Mouse (Mus musculus): ENCODE data around the gene Ripor3.

Ripor3 gene

GRCm38 (mm10) chr2:167954928-167955327 lies 55.5 kb downstream of the Ripor3 start:
- WGBS: 79% methylated on average over 7 of the region's 7 CpGs

- WGBS: 91% methylated on average over 10 of the region's 10 CpGs
Observed at GRCm38 (mm10) chr2:167953819-167954218, 56.6 kb downstream of the Ripor3 start.

GRCm38 (mm10) chr2:167951301-167952211 lies 58.9 kb downstream of the Ripor3 start:
- 66% methylated on average over 13 of the region's 13 CpGs for WGBS

- 67% methylated on average over 6 of the region's 6 CpGs for WGBS
Observed at GRCm38 (mm10) chr2:167950681-167951080, 59.7 kb downstream of the Ripor3 start.

GRCm38 (mm10) chr2:167949808-167950207 lies 60.6 kb downstream of the Ripor3 start:
- 57% methylated on average over 2 of the region's 2 CpGs for WGBS

GRCm38 (mm10) chr2:167949250-167949649 lies 61.2 kb downstream of the Ripor3 start:
- 39% methylated on average over 6 of the region's 6 CpGs for WGBS

- 68% methylated on average over 13 of the region's 13 CpGs for WGBS
Observed at GRCm38 (mm10) chr2:167948557-167948956, 61.9 kb downstream of the Ripor3 start.

GRCm38 (mm10) chr2:167948047-167948446 lies 62.4 kb downstream of the Ripor3 start:
- WGBS: 80% methylated on average over 6 of the region's 6 CpGs

- 72% methylated on average over 3 of the region's 3 CpGs for WGBS
Observed at GRCm38 (mm10) chr2:167947251-167947650, 63.2 kb downstream of the Ripor3 start.

- whole genome bisulfite sequencing: 68% methylated on average over 5 of the region's 5 CpGs
Observed at GRCm38 (mm10) chr2:167945451-167945850, 65.0 kb downstream of the Ripor3 start.

GRCm38 (mm10) chr2:167944193-167944592 lies 66.2 kb downstream of the Ripor3 start:
- WGBS: 65% methylated on average over 3 of the region's 3 CpGs

GRCm38 (mm10) chr2:167942926-167943633 lies 67.3 kb downstream of the Ripor3 start:
- 18% methylated on average over 12 of the region's 12 CpGs for WGBS

- 7% methylated on average over 8 of the region's 8 CpGs for WGBS
Observed at GRCm38 (mm10) chr2:167942199-167942925, 68.1 kb downstream of the Ripor3 start.

- WGBS: 24% methylated on average over 6 of the region's 6 CpGs
Observed at GRCm38 (mm10) chr2:167941745-167942176, 68.7 kb downstream of the Ripor3 start.

- WGBS: 67% methylated on average over 4 of the region's 4 CpGs
Observed at GRCm38 (mm10) chr2:167941320-167941719, 69.1 kb downstream of the Ripor3 start.

GRCm38 (mm10) chr2:167940636-167941035 lies 69.8 kb downstream of the Ripor3 start:
- WGBS: 84% methylated on average over 11 of the region's 11 CpGs

- 50% methylated on average over 11 of the region's 11 CpGs for WGBS
Observed at GRCm38 (mm10) chr2:167939632-167940399, 70.6 kb downstream of the Ripor3 start.

GRCm38 (mm10) chr2:167939204-167939603 lies 71.2 kb downstream of the Ripor3 start:
- WGBS: 54% methylated on average over 4 of the region's 4 CpGs

GRCm38 (mm10) chr2:167938786-167939185 lies 71.6 kb downstream of the Ripor3 start:
- WGBS: 61% methylated on average over 3 of the region's 3 CpGs

GRCm38 (mm10) chr2:167935956-167936355 lies 74.5 kb downstream of the Ripor3 start:
- WGBS: 55% methylated on average over 3 of the region's 3 CpGs

GRCm38 (mm10) chr2:167933397-167933796 lies 77.0 kb downstream of the Ripor3 start:
- WGBS: 14% methylated on average over 7 of the region's 7 CpGs

Data from cerebral cortex, adult 2 months (tissue).